Mouse (Mus musculus) embryonic facial prominence, embryonic 11.5 days (tissue): ENCODE measurements around the gene Dusp19. TPM values are rescaled to one million over a fixed set of nuclear protein-coding genes. Genes with fewer than 3 reads are reported as not detected.

Source experiments
- ATAC-seq: fragments of 200-750 bp; cut with Nextera tagmentation; replicated peaks from 2 replicates; pipeline ENCODE4 v1.8.0; 2017; ENCODE audit warnings: low read depth; ENCODE audit not compliant: insufficient number of reproducible peaks, low FRiP score, low TSS enrichment
- DNase-seq: peaks from one replicate; pipeline ENCODE4 v3.0.0-alpha.2; 2015; ENCODE audit warnings: low spot score
- H3K27ac ChIP-seq: fragments of 300-500 bp; sonication (generic); replicated peaks from 2 replicates; pipeline ENCODE4 v1.5.1; 2014; ENCODE audit warnings: mild to moderate bottlenecking, low read depth, low read length, control low read depth
- H3K27me3 ChIP-seq: fragments of 300-500 bp; sonication (generic); 2 replicates; pipeline ENCODE4 v1.6.1; 2014; ENCODE audit warnings: mild to moderate bottlenecking, low read length, moderate library complexity, mixed read lengths; ENCODE audit not compliant: control insufficient read depth, insufficient read depth
- H3K36me3 ChIP-seq: fragments of 300-500 bp; sonication (generic); replicated peaks from 2 replicates; pipeline ENCODE4 v1.6.1; 2014; ENCODE audit warnings: low read depth, mild to moderate bottlenecking, low read length, moderate library complexity, mixed read lengths; ENCODE audit not compliant: control insufficient read depth, insufficient read depth
- H3K4me1 ChIP-seq: fragments of 300-500 bp; sonication (generic); 2 replicates; pipeline ENCODE4 v1.6.1; 2014; ENCODE audit warnings: low read length, mixed read lengths; ENCODE audit not compliant: control insufficient read depth, insufficient read depth
- H3K4me2 ChIP-seq: fragments of 300-500 bp; sonication (generic); 2 replicates; pipeline ENCODE4 v1.6.1; 2014; ENCODE audit warnings: low read depth, mild to moderate bottlenecking, control low read depth, low read length, moderate library complexity
- H3K4me3 ChIP-seq: fragments of 300-500 bp; sonication (generic); 2 replicates; pipeline ENCODE4 v1.5.1; 2014; ENCODE audit warnings: low read depth, low read length, control low read depth
- H3K9ac ChIP-seq: fragments of 300-500 bp; sonication (generic); replicated peaks from 2 replicates; pipeline ENCODE4 v1.6.1; 2014; ENCODE audit warnings: mild to moderate bottlenecking, control low read depth, low read length
- H3K9me3 ChIP-seq: fragments of 300-500 bp; sonication (generic); replicated peaks from 2 replicates; pipeline ENCODE4 v1.6.1; 2016; ENCODE audit warnings: mild to moderate bottlenecking, low read length, inconsistent platforms, mixed read lengths; ENCODE audit not compliant: control insufficient read depth
- WGBS: fragments of 180-500 bp; shearing (Covaris S2); extraction: QIAGEN DNeasy Blood & Tissue Kit; methylation state at CpG from one replicate; pipeline ENCODE4 v1.1.7; 2014; 5-methylcytosine and 5-hydroxymethylcytosine counted together
- polyA plus RNA-seq: library from polyadenylated mRNA; unstranded; fragments of >200 nt; fragmentation: Nextera tagmentation; extraction: Ambion mirVana; gene quantifications from 2 replicates; pipeline ENCODE4 v1.2.1, GENCODE M21; 2014

Gene Dusp19
- polyA plus RNA-seq, 1 experiment from 2014 or later: 20.5 TPM

GRCm38 (mm10) chr2:80612796-80613195 is 4.0 kb upstream of the Dusp19 start:
- no peak for ATAC-seq
- 71% methylated on average over 2 of the region's 2 CpGs for WGBS
- no peaks in the 10 kb centered on the region for H3K36me3 ChIP-seq

DNA sequence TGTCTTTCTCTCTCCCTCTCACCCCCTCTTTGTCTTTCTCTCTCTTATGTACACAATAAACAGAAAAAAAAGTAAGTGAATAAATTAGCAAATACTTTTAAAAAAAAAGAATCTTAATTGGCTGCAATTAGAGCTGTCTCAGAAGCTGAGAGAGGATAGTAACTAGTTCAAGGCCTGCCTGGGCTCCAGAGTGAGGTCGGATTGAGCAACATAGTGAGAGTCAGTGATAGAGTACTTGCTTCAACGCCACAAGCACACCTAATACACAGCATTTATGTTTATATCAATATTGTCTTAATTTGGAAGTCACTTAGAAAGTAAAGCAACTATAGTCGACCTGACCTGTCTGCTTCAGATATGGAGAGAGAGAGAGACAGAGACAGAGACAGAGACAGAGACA is 2.1 kb downstream of the Dusp19 start:
- ATAC-seq (no peak), DNase-seq (no peak)
- Histone ChIP-seq H3K4me2 (no peak overlapping the region), H3K4me3 (no peak overlapping the region), H3K4me1 (no peaks in the 10 kb centered on the region), H3K9me3 (no peaks in the 10 kb centered on the region), H3K27me3 (no peaks in the 10 kb centered on the region), H3K9ac (no peak overlapping the region), H3K36me3 (no peaks in the 10 kb centered on the region), H3K27ac (no peak overlapping the region)
- 87% methylated on average over 3 of the region's 3 CpGs for WGBS

More at GRCm38 (mm10) chr2:80612796-80613195, 4.0 kb upstream of the Dusp19 start:
- Histone ChIP-seq H3K4me1 (no peaks in the 10 kb centered on the region), H3K4me2 (no peak overlapping the region), H3K9me3 (no peaks in the 10 kb centered on the region), H3K9ac (no peak overlapping the region), H3K27me3 (no peaks in the 10 kb centered on the region), H3K27ac (no peak overlapping the region), H3K4me3 (no peak overlapping the region)
- DNase-seq: no peak

GRCm38 (mm10) chr2:80621921-80622320 is 5.1 kb downstream of the Dusp19 start:
- Histone ChIP-seq H3K27me3 (no peaks in the 10 kb centered on the region), H3K9ac (no peak overlapping the region), H3K9me3 (no peaks in the 10 kb centered on the region), H3K36me3 (no peaks in the 10 kb centered on the region), H3K4me3 (no peak overlapping the region), H3K4me1 (no peaks in the 10 kb centered on the region), H3K4me2 (no peak overlapping the region), H3K27ac (no peak overlapping the region)
- 90% methylated on average over 3 of the region's 3 CpGs for WGBS
- ATAC-seq (no peak), DNase-seq (no peak)

GRCm38 (mm10) chr2:80624523-80624922 is 7.7 kb downstream of the Dusp19 start:
- no peaks in the 10 kb centered on the region for H3K4me1 ChIP-seq
- DNase-seq (no peak), ATAC-seq (no peak)
- H3K27ac ChIP-seq: no peak overlapping the region
- WGBS: 89% methylated on average over 4 of the region's 4 CpGs
- no peak overlapping the region for H3K9ac ChIP-seq
- no peak overlapping the region for H3K4me3 ChIP-seq
- no peaks in the 10 kb centered on the region for H3K27me3 ChIP-seq
- no peaks in the 10 kb centered on the region for H3K9me3 ChIP-seq
- H3K36me3 ChIP-seq: no peaks in the 10 kb centered on the region
- no peak overlapping the region for H3K4me2 ChIP-seq

DNA sequence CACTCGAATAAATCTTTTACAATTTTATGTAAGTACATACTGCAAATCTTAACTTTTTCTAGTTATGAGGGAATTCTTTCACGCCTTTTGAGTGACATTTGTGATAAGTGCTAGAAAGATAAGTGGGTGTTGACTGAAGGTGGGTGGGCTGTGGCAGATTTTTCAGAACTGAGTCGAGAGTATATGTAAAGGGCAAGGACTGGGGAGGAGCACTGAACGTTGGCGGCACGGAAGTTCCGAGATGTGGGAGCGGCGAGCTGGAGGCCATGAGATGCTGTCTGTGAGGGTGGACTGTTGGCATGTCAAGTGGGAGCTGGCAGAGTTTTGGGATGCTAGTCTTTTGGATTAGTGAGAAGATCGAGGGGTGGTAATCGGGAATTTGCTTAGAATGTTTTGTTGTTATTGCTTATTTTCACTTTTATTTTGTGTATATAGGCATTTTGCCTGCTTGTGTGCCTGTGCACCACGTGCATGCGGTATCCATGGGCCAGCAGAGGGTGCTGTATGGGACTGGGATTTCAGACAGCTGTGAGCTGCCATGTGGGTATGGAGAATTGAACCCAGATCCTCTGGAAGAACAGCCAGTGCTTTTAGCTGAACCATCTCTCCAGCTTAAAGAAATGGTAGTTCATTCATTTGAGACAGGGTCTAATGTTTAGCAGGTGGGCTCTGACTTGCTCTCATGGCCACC is 15.6 kb downstream of the Dusp19 start:
- Histone ChIP-seq H3K4me3 (no peak overlapping the region), H3K4me1 (no peaks in the 10 kb centered on the region), H3K9me3 (no peaks in the 10 kb centered on the region), H3K4me2 (no peak overlapping the region), H3K27ac (no peak overlapping the region), H3K27me3 (no peaks in the 10 kb centered on the region), H3K36me3 (no peaks in the 10 kb centered on the region), H3K9ac (no peak overlapping the region)
- DNase-seq (no peak), ATAC-seq (no peak)
- WGBS: 91% methylated on average over 13 of the region's 13 CpGs

DNA sequence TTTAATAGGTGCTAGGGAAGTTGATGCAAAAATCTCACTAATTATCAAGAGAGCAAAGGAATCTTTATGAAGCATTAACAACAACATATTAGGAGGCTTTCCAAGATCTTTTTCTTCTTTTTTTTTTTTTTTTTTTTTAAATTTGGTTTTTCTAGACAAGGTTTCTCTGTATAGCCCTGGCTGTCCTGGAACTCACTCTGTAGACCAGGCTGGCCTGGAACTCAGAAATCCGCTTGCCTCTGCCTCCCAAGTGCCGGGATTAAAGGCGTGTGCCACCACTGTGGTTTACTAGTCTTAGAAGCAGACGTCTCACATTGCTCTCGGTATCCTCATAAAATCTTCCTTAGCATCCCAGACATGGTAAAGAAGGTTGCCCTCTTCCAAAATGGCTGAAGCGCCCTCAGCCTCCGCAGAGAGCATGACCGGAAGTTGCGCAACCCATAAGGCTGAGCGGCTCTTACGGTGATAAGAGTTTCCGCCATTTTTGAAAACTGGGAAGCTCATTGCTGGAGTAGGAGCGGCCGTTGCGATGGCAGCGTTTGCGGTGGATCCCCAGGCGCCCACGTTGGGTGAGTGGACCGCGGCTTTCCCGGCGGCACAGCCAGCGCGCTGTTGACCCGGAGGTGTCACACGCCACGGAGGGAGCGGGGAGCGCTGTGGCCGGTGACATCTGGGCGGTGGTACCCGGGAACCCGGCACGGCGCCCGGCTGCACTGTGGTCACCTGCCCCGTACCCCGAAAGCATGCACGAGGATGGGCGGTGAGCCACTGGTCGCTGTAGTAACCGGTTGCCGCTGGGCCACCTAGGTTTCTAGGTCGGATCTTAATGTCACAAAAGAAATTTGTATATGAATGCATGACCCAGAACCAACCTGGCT is 21.8 kb downstream of the Dusp19 start:
- no peaks in the 10 kb centered on the region for H3K9me3 ChIP-seq
- DNase-seq: peak; percentile 93
- WGBS: under 1% methylated on average over 45 of the region's 45 CpGs
- H3K4me2 ChIP-seq: peak overlapping the region; percentile 46
- peak overlapping the region; percentile 43; the same call in 1 of the 2 replicates for H3K27ac ChIP-seq
- H3K9ac ChIP-seq: peak overlapping the region; percentile 61
- H3K27me3 ChIP-seq: no peaks in the 10 kb centered on the region
- H3K36me3 ChIP-seq: no peaks in the 10 kb centered on the region
- ATAC-seq: peak; percentile 94
- H3K4me1 ChIP-seq: no peaks in the 10 kb centered on the region
- H3K4me3 ChIP-seq: peak overlapping the region; percentile 79

DNA sequence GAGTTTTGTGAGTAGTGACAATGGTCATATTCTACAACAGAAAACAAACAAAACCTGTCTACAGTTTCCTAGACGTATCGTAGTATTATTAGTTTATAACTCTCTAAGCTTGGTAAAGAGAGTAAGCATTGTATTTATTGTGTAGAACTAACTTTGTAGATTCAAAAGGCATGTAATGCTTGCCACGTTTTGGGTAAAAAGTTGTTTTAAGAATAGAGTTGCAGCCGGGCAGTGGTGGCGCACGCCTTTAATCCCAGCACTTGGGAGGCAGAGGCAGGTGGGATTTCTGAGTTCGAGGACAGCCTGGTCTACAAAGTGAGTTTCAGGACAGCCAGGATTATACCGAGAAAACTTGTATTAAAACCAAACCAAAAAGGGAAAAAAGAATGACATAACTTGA is 22.6 kb downstream of the Dusp19 start:
- no peak for DNase-seq
- no peak for ATAC-seq
- peak overlapping the region; percentile 79 for H3K4me3 ChIP-seq
- peak overlapping the region; percentile 61 for H3K9ac ChIP-seq
- no peak overlapping the region for H3K27ac ChIP-seq
- no peaks in the 10 kb centered on the region for H3K27me3 ChIP-seq
- H3K9me3 ChIP-seq: no peaks in the 10 kb centered on the region
- WGBS: 16% methylated on average over 8 of the region's 8 CpGs
- H3K4me1 ChIP-seq: no peaks in the 10 kb centered on the region
- H3K4me2 ChIP-seq: peak overlapping the region; percentile 46
- no peaks in the 10 kb centered on the region for H3K36me3 ChIP-seq

- H3K9me3 ChIP-seq: no peaks in the 10 kb centered on the region
- H3K4me1 ChIP-seq: no peaks in the 10 kb centered on the region
- H3K27me3 ChIP-seq: no peaks in the 10 kb centered on the region
- no peaks in the 10 kb centered on the region; the same call in 1 of the 2 replicates for H3K36me3 ChIP-seq
- no peak for ATAC-seq
- DNase-seq: no peak
- 65% methylated on average over 3 of the region's 3 CpGs for WGBS
- no peak overlapping the region for H3K9ac ChIP-seq
- H3K4me2 ChIP-seq: no peak overlapping the region
- H3K27ac ChIP-seq: no peak overlapping the region
- no peak overlapping the region for H3K4me3 ChIP-seq
Measured at GRCm38 (mm10) chr2:80639864-80640263, 23.0 kb downstream of the Dusp19 start.
